In the genomic region with DNA sequence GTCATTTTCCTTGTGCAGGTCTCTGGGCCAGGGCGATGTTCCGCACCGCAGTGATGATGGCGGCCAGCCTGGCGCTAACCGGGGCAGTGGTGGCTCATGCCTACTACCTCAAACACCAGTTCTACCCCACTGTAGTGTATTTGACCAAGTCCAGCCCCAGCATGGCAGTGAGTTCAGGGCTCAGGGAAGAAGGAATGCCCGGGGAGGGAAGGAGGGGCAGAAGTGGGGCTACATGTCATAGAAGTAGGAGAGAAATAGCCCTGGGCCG, we compare ENCODE assay signal across 7 mouse cellular contexts. TPM values are rescaled to one million over a fixed set of nuclear protein-coding genes. Genes with fewer than 3 reads are reported as not detected.
A peak's percentile ranks its signal among the peaks of the same experiment; 100 is the strongest.
DNase-seq lines count a peak whose midpoint lies in the region; ATAC-seq and TF ChIP-seq lines count a peak whose summit lies in the region.

No protein-coding gene starts in this region.

- H3K4me2 ChIP-seq in lung, postnatal 0 days (replicated peaks; ENCODE audit: low read depth, low read length), result peak overlapping the region; percentile 92
- H3K4me2 ChIP-seq in kidney, postnatal 0 days (ENCODE audit: low read length), result peak overlapping the region; percentile 83

- no peak for TF ChIP-seq EP300 in lung, postnatal 0 days (IDR thresholded peaks at IDR 0.05)

- peak overlapping the region; percentile 93; the same call in 1 of the 2 replicates for H3K4me3 ChIP-seq in lung, postnatal 0 days (ENCODE audit: low read depth, low read length)
- peak overlapping the region; percentile 97 for H3K4me3 ChIP-seq in forebrain, embryonic 10.5 days
- peak overlapping the region; percentile 81 for H3K4me3 ChIP-seq in kidney, postnatal 0 days (replicated peaks; ENCODE audit: low read depth, low read length)
- peak overlapping the region; percentile 88 for H3K4me3 ChIP-seq in olfactory bulb, adult 2 months (ENCODE audit: insufficient read depth, low read depth, low read length)

- DNase-seq in lung, postnatal 0 days (ENCODE audit: low spot score), result no peak
- no peak for DNase-seq in lung, postnatal 10 days
- no peak for DNase-seq in forebrain, embryonic 10.5 days (ENCODE audit: extremely low spot score, low spot score)
- no peak for DNase-seq in kidney, postnatal 0 days (ENCODE audit: low spot score)
- DNase-seq in urinary bladder, postnatal 36 days (ENCODE audit: low spot score in 2 of 2), result no peak
- no peak for DNase-seq in urinary bladder, postnatal 4 days (ENCODE audit: low spot score in 2 of 2)

- 0 out of 2 replicates have a peak overlapping the region, but pooled peaks have one; percentile 87 for H3K9ac ChIP-seq in lung, postnatal 0 days (replicated peaks; ENCODE audit: low read depth)
- peak overlapping the region; percentile 86 for H3K9ac ChIP-seq in kidney, postnatal 0 days (ENCODE audit: low read depth, low read length)

- no peak for ATAC-seq in lung, postnatal 0 days
- ATAC-seq in kidney, postnatal 0 days (replicated peaks; ENCODE audit: low FRiP score, low read depth), result no peak

- H3K27ac ChIP-seq in lung, postnatal 0 days (ENCODE audit: low read length), result no peak overlapping the region
- peak overlapping the region; percentile 99 for H3K27ac ChIP-seq in forebrain, embryonic 10.5 days
- H3K27ac ChIP-seq in kidney, postnatal 0 days, result peak overlapping the region; percentile 98; the same call in 1 of the 2 replicates
- no peak overlapping the region for H3K27ac ChIP-seq in olfactory bulb, adult 2 months (ENCODE audit: insufficient read depth, low read depth, low read length)

- peaks cover 6% of the 10 kb centered on the region; the same call in 1 of the 2 replicates for H3K4me1 ChIP-seq in lung, postnatal 0 days (ENCODE audit: insufficient read depth, low read depth, low read length)
- H3K4me1 ChIP-seq in forebrain, embryonic 10.5 days, result peaks cover 29% of the 10 kb centered on the region
- peaks cover 13% of the 10 kb centered on the region for H3K4me1 ChIP-seq in kidney, postnatal 0 days (replicated peaks; ENCODE audit: insufficient read depth, low read length)
- H3K4me1 ChIP-seq in olfactory bulb, adult 2 months (ENCODE audit: control insufficient read depth, insufficient read depth, low read length), result peaks cover 10% of the 10 kb centered on the region

- H3K9me3 ChIP-seq in lung, postnatal 0 days (ENCODE audit: low read length), result no peaks in the 10 kb centered on the region
- H3K9me3 ChIP-seq in forebrain, embryonic 10.5 days, result no peaks in the 10 kb centered on the region
- H3K9me3 ChIP-seq in kidney, postnatal 0 days (replicated peaks; ENCODE audit: low read length), result no peaks in the 10 kb centered on the region

- no peak for TF ChIP-seq POLR2A in olfactory bulb, adult 2 months (IDR thresholded peaks at IDR 0.05; ENCODE audit: insufficient read depth, low read depth, low read length)

- no peaks in the 10 kb centered on the region for H3K27me3 ChIP-seq in lung, postnatal 0 days (replicated peaks; ENCODE audit: insufficient read depth, low read length)
- H3K27me3 ChIP-seq in forebrain, embryonic 10.5 days (ENCODE audit: poor library complexity, severe bottlenecking), result no peaks in the 10 kb centered on the region
- H3K27me3 ChIP-seq in kidney, postnatal 0 days (ENCODE audit: insufficient read depth, low read length), result no peaks in the 10 kb centered on the region

- no peak for TF ChIP-seq CTCF in lung, postnatal 0 days (IDR thresholded peaks at IDR 0.05)
- no peak for TF ChIP-seq CTCF in kidney, postnatal 0 days (IDR thresholded peaks at IDR 0.05; ENCODE audit: low read depth)
- TF ChIP-seq CTCF in olfactory bulb, adult 2 months (IDR thresholded peaks at IDR 0.05; ENCODE audit: insufficient read depth, low read depth, low read length), result no peak

- peaks cover 34% of the 10 kb centered on the region for H3K36me3 ChIP-seq in lung, postnatal 0 days (ENCODE audit: insufficient read depth, low read length)
- peaks cover 57% of the 10 kb centered on the region for H3K36me3 ChIP-seq in forebrain, embryonic 10.5 days (replicated peaks)
- peaks cover 46% of the 10 kb centered on the region for H3K36me3 ChIP-seq in kidney, postnatal 0 days (ENCODE audit: insufficient read depth, low read length)

- WGBS in lung, postnatal 0 days, result 77% methylated on average over 8 of the region's 8 CpGs
- 89% methylated on average over 8 of the region's 8 CpGs for WGBS in forebrain, embryonic 10.5 days
- WGBS in kidney, postnatal 0 days, result 83% methylated on average over 8 of the region's 8 CpGs
- WGBS in olfactory bulb, adult 2 months, result 86% methylated on average over 8 of the region's 8 CpGs

RNA-seq across cellular contexts. Expression of a gene that starts 1.5 kb away (rescaled TPM):
- polyA plus RNA-seq in lung, postnatal 0 days (2015; fragmentation: Nextera tagmentation; extraction: Ambion mirVana), result 16.3 and 18.7 TPM in 2 replicates
- polyA plus RNA-seq in forebrain, embryonic 10.5 days (2016; fragmentation: Nextera tagmentation; extraction: Ambion mirVana), result 30.8 and 32.2 TPM in 2 replicates
- 25.0 and 26.8 TPM in 2 replicates for polyA plus RNA-seq in kidney, postnatal 0 days (2015; fragmentation: Nextera tagmentation; extraction: Ambion mirVana)
- polyA plus RNA-seq in olfactory bulb, adult 2 months (2012; ENCODE audit: insufficient read depth, insufficient read length, low replicate concordance, missing spikeins), result not detected in 2 replicates

RNA-seq across cellular contexts. Expression of a gene that starts 9.8 kb away (rescaled TPM):
- 36.7 and 37.6 TPM in 2 replicates for polyA plus RNA-seq in lung, postnatal 0 days (2015; fragmentation: Nextera tagmentation; extraction: Ambion mirVana)
- polyA plus RNA-seq in forebrain, embryonic 10.5 days (2016; fragmentation: Nextera tagmentation; extraction: Ambion mirVana), result 89.4 and 92.1 TPM in 2 replicates
- polyA plus RNA-seq in kidney, postnatal 0 days (2015; fragmentation: Nextera tagmentation; extraction: Ambion mirVana), result 66.2 and 69.0 TPM in 2 replicates
- polyA plus RNA-seq in olfactory bulb, adult 2 months (2012; ENCODE audit: insufficient read depth, insufficient read length, low replicate concordance, missing spikeins), result not detected in 2 replicates

RNA-seq across cellular contexts. Expression of a gene that starts 9.8 kb away (rescaled TPM):
- 784 and 827 TPM in 2 replicates for polyA plus RNA-seq in lung, postnatal 0 days (2015; fragmentation: Nextera tagmentation; extraction: Ambion mirVana)
- polyA plus RNA-seq in forebrain, embryonic 10.5 days (2016; fragmentation: Nextera tagmentation; extraction: Ambion mirVana), result 829 and 865 TPM in 2 replicates
- 940 and 1,050 TPM in 2 replicates for polyA plus RNA-seq in kidney, postnatal 0 days (2015; fragmentation: Nextera tagmentation; extraction: Ambion mirVana)
- polyA plus RNA-seq in olfactory bulb, adult 2 months (2012; ENCODE audit: insufficient read depth, insufficient read length, low replicate concordance, missing spikeins), result 1,126 and 1,387 TPM in 2 replicates

RNA-seq across cellular contexts. Expression of a gene that starts 13.2 kb away (rescaled TPM):
- 31.2 and 33.9 TPM in 2 replicates for polyA plus RNA-seq in lung, postnatal 0 days (2015; fragmentation: Nextera tagmentation; extraction: Ambion mirVana)
- 35.1 and 38.7 TPM in 2 replicates for polyA plus RNA-seq in forebrain, embryonic 10.5 days (2016; fragmentation: Nextera tagmentation; extraction: Ambion mirVana)
- 42.3 and 47.6 TPM in 2 replicates for polyA plus RNA-seq in kidney, postnatal 0 days (2015; fragmentation: Nextera tagmentation; extraction: Ambion mirVana)
- not detected in 2 replicates for polyA plus RNA-seq in olfactory bulb, adult 2 months (2012; ENCODE audit: insufficient read depth, insufficient read length, low replicate concordance, missing spikeins)

RNA-seq across cellular contexts. Expression of a gene that starts 20.3 kb away (rescaled TPM):
- 8.1 and 9.5 TPM in 2 replicates for polyA plus RNA-seq in lung, postnatal 0 days (2015; fragmentation: Nextera tagmentation; extraction: Ambion mirVana)
- polyA plus RNA-seq in forebrain, embryonic 10.5 days (2016; fragmentation: Nextera tagmentation; extraction: Ambion mirVana), result 31.0 and 32.2 TPM in 2 replicates
- 17.0 and 19.1 TPM in 2 replicates for polyA plus RNA-seq in kidney, postnatal 0 days (2015; fragmentation: Nextera tagmentation; extraction: Ambion mirVana)
- not detected in 2 replicates for polyA plus RNA-seq in olfactory bulb, adult 2 months (2012; ENCODE audit: insufficient read depth, insufficient read length, low replicate concordance, missing spikeins)

Comparison
In these comparisons a context has a peak if more than half of its experiments do, and no peak if none do; other contexts are left out.
1. H3K27ac ChIP-seq: peak in forebrain, embryonic 10.5 days (single experiment) and kidney, postnatal 0 days (single experiment); none in lung, postnatal 0 days (single experiment) and olfactory bulb, adult 2 months (single experiment).
2. RNA of a gene that starts 9.8 kb away (polyA plus RNA-seq): 89.4 to 92.1 TPM in forebrain, embryonic 10.5 days, 66.2 to 69.0 TPM in kidney, postnatal 0 days and 36.7 to 37.6 TPM in lung, postnatal 0 days; not detected in olfactory bulb, adult 2 months; every median in the first group is over 10 times any median in the second.
3. Peak in every context shown above with its lines, with median percentiles within 50 percentile points of each other: H3K4me3 ChIP-seq.